Mouse (Mus musculus) liver (tissue): Measurements from ENCODE around the gene Gpr35.
"Not testable (repeated sequence)": the region's sequence is repeated elsewhere in the genome, so short reads cannot be mapped to it uniquely, and the experiment has no call there.

ENCODE experiments used
- DNase-seq: peaks from one replicate; pipeline ENCODE4 v3.0.0-alpha.2; 2020; ENCODE audit warnings: mixed read lengths

Gene Gpr35

GRCm38 (mm10) chr1:92934182-92934827 is 16.4 kb upstream of the Gpr35 start, which contains the start of gene Capn10:
TSS of gene Capn10 (plus strand) at chr1:92934376.
- DNase-seq = peak; percentile 94

DNA sequence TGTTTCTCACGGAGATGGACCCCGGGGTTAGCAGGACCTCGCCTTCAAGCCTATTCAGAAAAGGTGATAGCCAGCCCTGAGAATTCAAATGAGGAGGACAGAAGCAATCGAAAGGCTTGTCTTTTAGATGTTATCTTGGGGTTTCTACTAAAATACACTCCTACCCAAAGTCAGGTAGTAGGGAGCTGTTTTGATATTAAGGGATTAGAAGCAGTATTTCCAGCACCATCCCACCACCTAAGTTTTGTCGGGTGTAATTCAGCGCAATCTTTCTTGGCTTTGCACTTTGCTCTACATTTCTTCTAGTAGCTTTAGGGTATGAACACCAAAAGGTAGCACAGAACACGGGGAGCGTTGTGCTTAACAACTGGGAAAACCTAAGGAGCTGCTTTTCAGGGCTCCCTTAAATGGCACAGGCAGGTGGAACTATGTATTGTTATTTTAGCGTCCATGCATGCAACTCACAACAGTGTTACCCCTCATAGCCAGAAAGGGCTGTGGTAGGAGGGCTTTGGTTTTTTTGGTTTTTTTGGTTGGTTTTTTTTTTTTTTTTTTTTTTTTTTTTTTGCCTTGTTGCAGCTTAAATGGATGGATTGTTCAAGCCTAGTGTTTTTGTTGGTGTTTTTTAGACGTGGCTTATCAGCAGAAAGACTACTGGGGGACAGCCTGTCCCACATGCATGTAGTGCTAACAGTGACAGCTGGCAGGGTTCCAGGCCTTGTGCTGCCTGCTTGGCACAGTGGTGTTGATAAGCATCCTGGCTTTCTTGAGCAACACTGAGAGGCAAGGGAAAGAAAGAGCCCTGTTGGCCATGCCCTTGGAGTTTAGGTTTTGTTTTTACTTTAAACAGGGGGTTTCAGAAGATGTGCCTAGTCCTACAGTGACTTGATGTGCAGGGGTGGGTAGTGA is 15.4 kb upstream of the Gpr35 start:
- peak; percentile 64 for DNase-seq

GRCm38 (mm10) chr1:92935977-92936376 is 14.7 kb upstream of the Gpr35 start:
- no peak for DNase-seq

DNA sequence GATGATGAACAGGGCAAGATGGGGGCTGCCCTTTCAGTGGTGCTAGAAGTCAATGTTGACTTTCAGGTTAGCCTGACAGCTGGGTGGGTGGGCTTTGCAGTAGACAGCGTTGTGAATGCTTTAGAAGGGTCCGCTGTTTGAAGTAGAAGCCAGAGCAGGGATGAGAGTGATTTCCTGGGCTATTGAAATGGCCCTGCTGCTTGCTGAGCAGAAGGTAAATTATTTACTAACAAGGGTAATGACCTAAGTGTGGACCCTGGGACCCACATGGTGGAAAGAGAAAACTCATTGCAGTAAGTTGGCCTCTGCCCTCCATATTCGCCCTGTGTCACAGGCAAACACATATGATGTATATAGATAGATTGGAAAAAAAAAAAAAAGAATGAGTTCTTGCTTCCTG is 14.2 kb upstream of the Gpr35 start:
- no peak for DNase-seq

DNA sequence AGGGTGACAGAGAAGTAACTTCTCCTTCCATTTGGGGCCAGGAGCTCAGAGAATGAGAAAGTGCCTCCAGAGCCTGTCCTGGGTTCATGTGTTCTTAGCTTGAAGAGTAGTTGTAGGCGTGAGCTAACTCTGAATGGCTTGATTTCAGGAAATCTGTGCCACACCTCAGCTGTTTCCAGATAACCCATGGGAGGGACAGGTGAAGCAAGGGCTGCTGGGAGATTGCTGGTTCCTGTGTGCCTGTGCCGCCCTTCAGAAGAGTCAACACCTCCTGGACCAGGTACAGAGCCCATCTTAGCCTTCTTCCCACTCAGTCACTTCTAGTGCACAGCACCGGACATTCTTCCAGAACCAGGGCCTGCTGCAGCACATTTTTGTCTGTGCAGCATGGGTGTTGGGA is 12.9 kb upstream of the Gpr35 start:
- no peak for DNase-seq

DNA sequence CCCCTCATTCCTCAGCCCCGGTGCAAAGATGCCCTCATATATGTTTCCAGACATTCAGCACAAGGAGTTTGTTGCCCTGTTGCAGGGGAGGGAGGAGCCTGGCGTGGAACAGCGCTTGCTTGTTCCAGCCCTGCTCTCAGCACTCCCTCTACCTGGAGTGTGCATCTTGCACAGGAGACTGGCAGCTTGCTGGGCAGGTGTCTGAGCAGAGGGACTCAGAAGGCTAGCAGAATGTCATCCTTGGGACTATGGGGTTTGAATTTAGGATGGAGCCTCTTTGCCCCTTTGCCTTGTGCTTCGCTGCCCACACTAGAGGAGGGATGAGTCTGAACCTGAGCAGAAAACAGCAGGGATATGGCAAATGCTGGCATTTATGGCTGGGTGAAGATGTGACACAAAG is 10.9 kb upstream of the Gpr35 start:
- no peak for DNase-seq

- DNase-seq = no peak
Measured at GRCm38 (mm10) chr1:92943219-92943989, 7.3 kb upstream of the Gpr35 start.

DNA sequence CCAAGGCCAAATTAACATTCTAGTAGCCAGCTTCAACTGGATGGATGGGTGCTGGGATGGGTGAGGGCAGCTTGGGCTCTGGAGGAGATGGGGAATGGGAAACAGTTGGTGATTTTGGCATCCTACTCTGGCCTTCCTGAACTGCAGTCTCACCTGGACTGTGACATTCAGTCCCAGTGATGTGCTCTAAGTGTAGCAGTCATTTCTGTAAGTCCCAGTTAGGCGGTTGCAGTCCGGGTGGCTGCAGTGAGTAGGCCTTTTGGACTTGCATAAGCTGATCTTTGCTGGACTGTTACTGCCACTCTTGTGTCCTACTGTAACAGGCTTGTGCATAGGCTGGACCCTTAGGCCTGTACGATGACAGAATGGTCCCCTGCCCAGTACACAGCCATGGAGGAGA is 2.7 kb upstream of the Gpr35 start:
- no peak for DNase-seq

GRCm38 (mm10) chr1:92949426-92949825 is 1.2 kb upstream of the Gpr35 start:
- peak; percentile 34 for DNase-seq

DNA sequence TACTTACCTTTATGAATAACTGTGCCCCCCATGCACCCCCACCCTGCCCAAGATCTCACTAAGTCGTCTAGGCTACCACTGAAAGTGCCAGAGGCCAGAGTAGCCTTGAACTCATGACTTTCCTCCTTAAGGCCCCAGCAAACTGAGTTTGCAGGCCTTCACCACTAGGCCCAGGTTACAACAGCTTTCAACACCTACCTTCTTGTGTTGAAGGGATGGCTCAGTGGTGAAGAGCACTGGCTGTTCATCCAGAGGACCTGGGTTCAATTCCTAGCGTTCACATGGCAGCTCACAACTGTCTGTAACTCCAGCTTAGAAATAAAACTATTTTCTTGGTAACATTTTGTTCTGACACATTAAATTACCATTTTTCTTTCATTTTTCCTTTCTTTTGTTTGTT is 3.0 kb downstream of the Gpr35 start:
- DNase-seq = no peak

GRCm38 (mm10) chr1:92956571-92957335 is 6.1 kb downstream of the Gpr35 start:
- DNase-seq = not testable (repeated sequence)

DNA sequence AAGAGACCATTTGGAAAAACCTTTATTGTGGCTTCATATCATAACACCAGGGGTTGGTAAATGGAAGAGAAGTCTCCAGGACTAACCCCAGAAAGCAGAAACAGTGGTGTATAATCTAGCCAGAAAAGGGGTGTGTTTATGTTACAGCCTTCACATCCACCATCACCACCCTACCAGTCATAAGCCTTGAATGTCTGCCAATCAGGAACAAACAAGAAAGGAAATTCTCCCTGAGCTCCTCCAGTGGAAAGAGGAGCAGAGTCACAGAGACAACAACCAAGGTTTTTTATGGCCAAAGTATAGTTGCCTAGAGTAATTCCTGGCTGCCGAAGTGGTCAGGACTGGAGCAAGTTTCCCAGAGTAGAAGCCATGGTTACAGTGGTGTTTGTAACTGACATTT is 8.3 kb downstream of the Gpr35 start:
- DNase-seq = no peak

GRCm38 (mm10) chr1:92970791-92971190 is 20.1 kb downstream of the Gpr35 start:
- not testable (repeated sequence) for DNase-seq

DNA sequence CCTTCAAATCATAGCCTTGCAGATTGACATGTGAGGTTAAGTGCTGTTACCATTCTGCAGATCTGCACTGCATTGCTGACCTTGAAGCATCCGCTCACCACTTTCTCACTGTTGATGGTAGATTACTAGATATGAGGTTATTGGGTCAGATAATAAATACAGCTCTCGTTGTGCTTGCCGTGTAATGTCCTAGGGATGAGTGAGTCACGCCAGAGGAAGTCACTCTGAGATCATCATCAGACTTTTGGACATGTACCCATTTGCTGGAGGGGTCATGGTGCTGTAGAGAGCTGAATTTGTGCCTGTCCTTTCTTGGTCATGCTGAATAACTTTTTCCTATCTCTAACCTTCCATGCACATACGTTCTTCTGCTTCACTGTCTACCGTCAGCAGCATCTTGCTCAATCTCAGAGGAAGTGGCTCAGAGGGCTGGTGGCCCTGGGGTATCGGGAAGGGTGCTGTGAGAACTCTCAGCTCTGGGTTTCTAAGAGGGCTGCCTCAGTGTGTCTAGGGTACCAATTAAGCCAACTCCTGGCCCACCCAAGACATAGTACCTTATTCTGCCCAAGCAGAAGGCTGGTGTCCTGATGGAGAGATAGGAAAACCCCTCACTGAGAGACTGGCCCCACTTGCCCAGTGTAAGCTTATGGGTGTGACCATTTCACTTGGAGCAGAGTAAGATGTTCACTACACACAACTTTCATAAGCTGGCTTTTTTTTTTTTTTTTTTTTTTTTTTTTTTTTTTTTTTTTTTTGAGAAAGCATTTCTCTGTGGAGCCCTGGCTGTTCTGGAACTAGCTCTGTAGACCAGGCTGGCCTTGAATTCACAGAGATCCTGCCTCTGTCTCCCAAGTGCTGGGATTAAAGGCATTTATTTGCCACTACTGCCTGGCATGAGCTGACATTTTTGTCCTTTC is 21.5 kb downstream of the Gpr35 start:
- no peak for DNase-seq

GRCm38 (mm10) chr1:92972854-92973253 is 22.2 kb downstream of the Gpr35 start:
- peak; percentile 57 for DNase-seq

GRCm38 (mm10) chr1:92976141-92976566 is 25.5 kb downstream of the Gpr35 start:
- no peak for DNase-seq

GRCm38 (mm10) chr1:92978645-92979044 is 28.0 kb downstream of the Gpr35 start:
- DNase-seq = no peak

- DNase-seq = no peak
Measured at GRCm38 (mm10) chr1:92979073-92979602, 28.5 kb downstream of the Gpr35 start.

DNA sequence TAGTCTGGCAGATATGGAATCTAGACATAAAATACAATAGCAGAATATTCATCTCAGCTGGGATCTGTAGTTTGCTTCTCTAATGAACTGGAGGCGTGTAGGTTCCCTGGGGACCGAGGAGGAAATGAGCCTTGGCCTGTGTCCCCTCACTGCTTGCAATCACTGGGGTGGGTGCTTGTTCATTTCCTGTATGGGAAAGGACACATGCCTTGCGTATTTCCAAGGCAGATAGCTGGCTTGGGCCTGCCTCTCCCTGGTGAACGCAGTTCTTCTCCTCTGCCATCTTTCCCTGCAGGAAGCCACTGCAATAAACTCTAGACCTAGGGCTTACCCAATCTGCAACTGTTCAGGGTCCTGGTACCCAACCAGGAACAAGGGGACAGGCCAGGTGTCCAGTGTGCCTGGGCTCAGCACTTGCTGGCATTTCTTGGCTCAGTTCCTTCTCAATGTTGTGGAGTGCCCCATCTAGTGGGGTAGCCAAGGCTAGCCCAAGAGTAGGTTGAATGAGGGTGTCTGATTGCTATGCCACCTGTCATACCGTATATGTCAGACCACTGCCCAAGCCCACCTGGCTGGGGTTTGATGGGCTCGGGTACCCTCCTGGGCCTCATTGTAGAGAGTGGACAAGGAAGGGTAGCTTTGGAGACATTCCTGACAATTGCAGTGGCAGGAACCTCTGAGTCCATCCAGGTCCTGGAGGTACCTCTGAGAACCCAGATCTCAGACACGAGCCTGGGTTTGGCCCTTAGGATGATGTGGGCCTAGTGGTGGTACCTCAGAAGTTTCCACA is 30.6 kb downstream of the Gpr35 start:
- no peak for DNase-seq

GRCm38 (mm10) chr1:92982931-92983605 is 32.4 kb downstream of the Gpr35 start:
- DNase-seq = no peak
